Mouse (Mus musculus): ENCODE results near the gene Arfgap1.

- no peak for TF ChIP-seq POLR2A (IDR thresholded peaks at IDR 0.05; ENCODE audit: borderline replicate concordance, insufficient read depth, low read length)
- no peak for TF ChIP-seq CTCF (IDR thresholded peaks at IDR 0.05; ENCODE audit: borderline replicate concordance, insufficient read depth, low read depth, low read length)
Measured at GRCm38 (mm10) chr2:180986449-180986848, 19.4 kb downstream of the Arfgap1 start, which contains the start of gene Col20a1.
